Mouse (Mus musculus) frontal cortex, adult (tissue): ENCODE data around the gene 2010300C02Rik.

Experiments
- ATAC-seq: cut with Nextera tagmentation; 2 replicates; pipeline ENCODE4 v1.9.2; 2017; ENCODE audit warnings: mild to moderate bottlenecking, moderate library complexity, mixed read lengths; ENCODE audit not compliant: low TSS enrichment

The 2010300C02Rik gene

GRCm38 (mm10) chr1:37572528-37573272 is 147.2 kb downstream of the 2010300C02Rik start:
- ATAC-seq: no peak

- ATAC-seq: no peak
Observed at GRCm38 (mm10) chr1:37568379-37568778, 151.5 kb downstream of the 2010300C02Rik start.

- ATAC-seq: no peak
Observed at GRCm38 (mm10) chr1:37566754-37567153, 153.1 kb downstream of the 2010300C02Rik start.

GRCm38 (mm10) chr1:37566344-37566743 is 153.5 kb downstream of the 2010300C02Rik start:
- no peak for ATAC-seq

GRCm38 (mm10) chr1:37565396-37565795 is 154.5 kb downstream of the 2010300C02Rik start:
- no peak for ATAC-seq

- ATAC-seq: no peak
Observed at GRCm38 (mm10) chr1:37561955-37562354, 157.9 kb downstream of the 2010300C02Rik start.
